Mouse (Mus musculus) kidney, adult 2 months (tissue): ENCODE data around the gene Zfp626.

Experiments
- CTCF ChIP-seq: fragments of 200-500 bp; conservative IDR thresholded peaks from 2 replicates; pipeline ENCODE4 v1.5.1; 2011; ENCODE audit warnings: low read depth, mild to moderate bottlenecking, control low read depth, low read length, moderate library complexity, mixed read lengths; ENCODE audit not compliant: insufficient read depth, insufficient read length
- POLR2A ChIP-seq: fragments of 200-500 bp; IDR thresholded peaks from one replicate; pipeline ENCODE4 v1.6.1; 2011; ENCODE audit warnings: low read depth, low read length, control low read depth

DNA sequence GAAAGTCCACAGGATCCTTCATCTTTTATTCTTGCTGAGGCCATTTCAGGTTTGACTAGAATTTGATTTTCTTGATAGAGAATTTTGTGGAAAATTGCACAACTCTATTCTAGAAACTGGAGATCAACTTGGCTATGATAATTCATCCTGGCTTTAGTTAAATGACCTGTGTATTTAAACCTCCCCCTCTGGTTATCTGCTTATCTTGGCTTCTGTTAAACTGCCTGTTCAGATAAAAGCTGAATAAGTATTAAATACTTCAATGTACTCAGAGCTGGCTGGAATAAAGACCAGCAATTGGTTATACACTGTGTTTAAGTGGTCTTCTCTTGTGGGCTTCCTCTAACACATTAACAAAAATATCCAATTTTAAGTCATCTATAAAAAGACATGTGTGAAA is 15.6 kb downstream of the Zfp626 start:
- TF ChIP-seq CTCF, result no peak
- TF ChIP-seq POLR2A, result no peak
